Mouse (Mus musculus) lung, adult 2 months (tissue): ENCODE data around the gene 1700088E04Rik.

Source experiments
- CTCF ChIP-seq: fragments of 200-500 bp; IDR thresholded peaks from 2 replicates; pipeline ENCODE4 v1.5.1; 2011; ENCODE audit warnings: mild to moderate bottlenecking, low read length, control low read depth; ENCODE audit not compliant: insufficient read depth
- POLR2A ChIP-seq: fragments of 200-500 bp; IDR thresholded peaks from 2 replicates; pipeline ENCODE4 v1.6.1; 2011; ENCODE audit warnings: low read depth, mild to moderate bottlenecking, control low read depth, low read length, borderline replicate concordance; ENCODE audit errors: extremely low read depth

DNA sequence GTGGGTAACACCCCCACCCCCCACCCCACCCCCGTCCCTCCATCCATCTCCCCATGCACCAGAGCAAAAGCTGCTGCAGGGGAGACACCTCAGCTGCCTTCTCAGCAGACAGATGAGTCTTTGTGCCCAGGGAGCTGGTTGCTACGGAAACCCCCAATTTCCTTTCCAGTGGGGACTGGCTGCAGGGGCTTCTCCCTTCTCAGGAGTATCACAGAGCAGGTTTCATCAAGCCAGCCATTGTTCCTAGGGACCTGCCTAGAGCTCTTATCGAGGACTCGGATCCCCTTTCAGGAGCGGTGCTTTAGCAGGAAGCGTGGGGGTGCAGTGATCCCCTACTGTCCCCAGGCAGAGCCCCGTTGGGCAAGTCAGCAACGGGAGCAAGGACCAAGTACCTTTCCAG, 10.8 kb upstream of the 1700088E04Rik start:
- TF ChIP-seq CTCF: no peak
- TF ChIP-seq POLR2A: no peak
